Mouse (Mus musculus) embryo, embryonic 10 days (tissue): ENCODE measurements around the gene Kcnip4.

Experiments
- DNase-seq: peaks from one replicate; pipeline ENCODE4 v3.0.0-alpha.2; 2015; ENCODE audit warnings: low spot score

Kcnip4 gene

GRCm38 (mm10) chr5:49524394-49525241, at the start of gene Kcnip4:
TSS of gene Kcnip4 (minus strand) at chr5:49524907.
- peak; percentile 63 for DNase-seq

GRCm38 (mm10) chr5:49571876-49572275, 47.2 kb upstream of the Kcnip4 start:
- no peak for DNase-seq

GRCm38 (mm10) chr5:49563751-49564150, 39.0 kb upstream of the Kcnip4 start:
- DNase-seq = no peak

- no peak for DNase-seq
Observed at GRCm38 (mm10) chr5:49557436-49557835, 32.7 kb upstream of the Kcnip4 start.

GRCm38 (mm10) chr5:49547884-49548283, 23.2 kb upstream of the Kcnip4 start:
- DNase-seq = no peak

- DNase-seq = no peak
Observed at GRCm38 (mm10) chr5:49529362-49529761, 4.7 kb upstream of the Kcnip4 start.

DNA sequence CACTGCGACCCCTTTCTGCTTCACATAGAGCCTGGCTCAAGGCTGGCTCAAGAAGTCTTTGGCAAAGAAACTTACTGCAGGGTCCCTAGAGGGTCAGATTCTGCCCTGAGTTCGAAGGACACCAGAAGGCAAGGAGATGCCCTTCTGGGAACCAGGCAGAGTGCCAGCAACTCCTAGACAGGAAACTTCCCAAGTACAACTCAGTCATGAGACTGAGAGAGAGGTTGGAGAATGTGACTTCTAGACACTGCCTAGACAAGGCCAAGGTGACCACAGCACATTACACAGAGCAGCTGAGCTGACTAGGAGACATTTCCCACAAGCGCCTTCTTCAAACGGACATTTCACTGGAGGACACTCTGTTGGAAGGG, 520 bp upstream of the Kcnip4 start:
- DNase-seq = no peak

DNA sequence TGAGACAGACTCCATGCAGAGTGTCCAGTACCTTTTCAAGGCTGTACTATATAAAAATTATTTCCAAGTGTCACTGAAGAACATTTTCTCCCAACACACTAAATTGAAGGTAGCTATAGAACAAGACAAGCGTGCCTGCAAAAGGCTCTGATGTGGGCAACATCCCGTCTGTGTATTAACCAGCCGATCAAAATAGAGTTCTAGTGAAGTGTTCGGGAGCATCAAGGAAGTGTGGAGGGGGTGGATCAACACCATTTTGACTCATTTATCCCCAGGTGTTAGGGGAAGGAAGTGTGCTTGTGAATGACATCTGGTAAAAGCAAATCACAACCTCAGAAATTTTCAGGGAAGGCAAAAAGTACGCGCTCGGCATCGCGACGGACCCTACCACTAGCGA, 712 bp downstream of the Kcnip4 start:
- DNase-seq = no peak

DNA sequence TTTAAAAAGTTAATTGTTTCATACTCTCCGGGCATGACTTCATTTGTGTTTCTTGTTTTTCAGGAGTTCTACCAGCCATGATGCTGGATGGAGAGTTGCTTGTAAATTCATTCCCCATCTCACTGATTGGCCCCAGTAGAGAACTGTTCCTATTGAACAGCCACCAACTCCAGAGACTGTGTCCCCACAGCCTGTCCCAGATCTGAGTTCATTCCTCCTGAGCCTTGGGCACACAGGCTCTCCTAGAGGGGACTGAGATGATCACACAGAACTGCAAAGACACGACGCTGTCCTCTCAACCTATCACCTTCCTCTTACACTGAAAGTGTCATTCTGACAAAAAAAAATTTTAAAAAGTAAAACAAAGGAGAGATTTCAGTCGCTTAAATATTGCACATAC, 1.7 kb downstream of the Kcnip4 start:
- DNase-seq = no peak

DNA sequence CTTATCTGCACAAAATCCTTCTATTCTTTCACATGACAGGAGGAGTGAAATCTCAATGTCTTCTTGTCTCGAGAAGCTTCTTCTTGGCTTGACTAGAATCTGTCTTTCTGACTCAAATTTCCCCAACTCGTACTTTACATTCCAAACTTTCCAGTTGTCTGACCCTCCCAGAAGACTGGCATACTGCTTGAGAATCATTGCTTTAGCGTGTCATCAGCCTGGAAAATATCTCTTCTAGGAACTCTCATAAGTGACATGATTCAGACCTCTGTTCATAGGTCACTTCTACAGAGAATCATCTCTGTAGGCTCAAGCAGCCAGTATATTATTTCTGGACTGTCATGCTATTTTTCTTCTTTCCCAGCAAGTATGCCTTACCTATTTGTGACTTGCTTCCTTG, 26.0 kb downstream of the Kcnip4 start:
- DNase-seq = no peak

GRCm38 (mm10) chr5:49487270-49487669, 37.4 kb downstream of the Kcnip4 start:
- DNase-seq = no peak

GRCm38 (mm10) chr5:49470738-49471137, 54.0 kb downstream of the Kcnip4 start:
- DNase-seq = no peak

DNA sequence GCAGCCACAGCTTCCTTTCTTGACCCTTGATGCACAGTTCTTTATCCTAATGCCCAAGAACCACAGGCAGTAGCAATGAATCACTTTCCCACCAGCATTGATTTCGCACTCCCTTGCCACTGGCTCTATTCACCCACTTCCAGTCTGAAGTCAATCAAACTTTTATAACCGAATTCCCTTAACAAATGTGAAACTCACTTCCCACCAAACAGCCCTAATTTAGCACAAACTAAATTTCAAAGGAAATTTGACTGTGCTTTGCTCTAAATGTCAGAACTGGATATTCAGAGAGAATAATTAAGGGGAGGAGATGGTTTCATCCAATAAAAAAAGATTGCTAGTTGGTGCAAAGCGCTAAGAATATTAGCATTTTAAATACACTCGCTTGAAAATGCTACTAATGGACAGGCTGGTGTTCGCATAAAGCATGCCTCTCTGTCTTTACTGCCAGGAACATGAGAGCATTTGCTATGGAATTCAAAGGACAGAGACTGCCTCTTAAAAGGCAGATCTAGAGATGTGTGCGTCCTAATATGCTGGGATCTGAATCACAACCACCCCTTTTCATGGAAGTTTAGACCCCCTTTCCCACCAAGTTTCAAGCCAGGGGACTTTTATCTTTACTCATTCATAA, 63.9 kb downstream of the Kcnip4 start:
- DNase-seq = no peak

- no peak for DNase-seq
Observed at GRCm38 (mm10) chr5:49453100-49453499, 71.6 kb downstream of the Kcnip4 start.

GRCm38 (mm10) chr5:49451295-49451694, 73.4 kb downstream of the Kcnip4 start:
- no peak for DNase-seq

GRCm38 (mm10) chr5:49450876-49451275, 73.8 kb downstream of the Kcnip4 start:
- DNase-seq = no peak

DNA sequence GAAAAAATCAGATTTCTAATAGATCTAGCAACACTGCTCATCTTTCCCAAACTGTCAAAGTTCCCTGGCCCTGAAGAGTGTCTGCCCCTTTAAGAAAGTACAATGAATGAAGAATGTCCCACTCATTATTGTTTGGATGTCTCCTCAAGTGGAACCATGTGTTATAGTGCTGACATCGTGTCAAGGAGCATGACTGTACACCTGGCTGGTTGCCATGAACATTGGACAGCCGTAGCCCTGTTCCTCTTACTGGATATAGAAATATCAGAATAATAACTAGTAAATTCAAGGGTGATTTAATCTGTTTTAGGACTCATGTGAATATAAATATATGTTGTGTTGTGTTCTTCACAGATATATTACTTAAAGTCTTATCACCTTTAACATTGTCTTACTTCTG, 87.5 kb downstream of the Kcnip4 start:
- no peak for DNase-seq

- DNase-seq = no peak
Observed at GRCm38 (mm10) chr5:49427689-49428088, 97.0 kb downstream of the Kcnip4 start.

GRCm38 (mm10) chr5:49419707-49420106, 105.0 kb downstream of the Kcnip4 start:
- no peak for DNase-seq

GRCm38 (mm10) chr5:49408351-49408750, 116.4 kb downstream of the Kcnip4 start:
- no peak for DNase-seq

DNA sequence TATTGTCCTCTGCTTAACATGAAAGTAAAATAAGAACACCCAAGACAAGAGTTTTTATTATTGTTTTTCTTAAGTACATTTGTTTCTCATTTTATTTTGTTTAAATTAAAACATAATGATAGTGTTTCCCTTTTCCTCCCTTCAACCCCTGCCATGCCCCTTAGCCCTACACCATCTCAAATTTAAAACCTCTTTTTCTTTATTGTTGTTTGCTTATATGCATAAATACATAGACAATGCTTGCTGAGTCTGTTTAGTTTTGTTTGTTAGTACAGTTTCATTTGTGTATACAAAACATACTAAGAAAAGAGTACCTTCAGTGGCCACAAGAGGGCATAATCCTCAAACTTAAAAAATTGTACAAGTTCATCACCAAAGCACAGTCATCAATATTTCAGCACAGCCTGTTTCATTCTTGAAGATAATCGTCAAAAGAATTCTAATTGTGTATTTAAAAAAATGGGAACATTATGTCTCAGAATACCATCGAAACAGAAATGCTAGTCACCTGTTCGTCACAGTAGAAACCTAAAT, 154.1 kb downstream of the Kcnip4 start:
- DNase-seq = peak; percentile 24

GRCm38 (mm10) chr5:49368636-49369423, 155.9 kb downstream of the Kcnip4 start:
- DNase-seq = peak; percentile 68

DNA sequence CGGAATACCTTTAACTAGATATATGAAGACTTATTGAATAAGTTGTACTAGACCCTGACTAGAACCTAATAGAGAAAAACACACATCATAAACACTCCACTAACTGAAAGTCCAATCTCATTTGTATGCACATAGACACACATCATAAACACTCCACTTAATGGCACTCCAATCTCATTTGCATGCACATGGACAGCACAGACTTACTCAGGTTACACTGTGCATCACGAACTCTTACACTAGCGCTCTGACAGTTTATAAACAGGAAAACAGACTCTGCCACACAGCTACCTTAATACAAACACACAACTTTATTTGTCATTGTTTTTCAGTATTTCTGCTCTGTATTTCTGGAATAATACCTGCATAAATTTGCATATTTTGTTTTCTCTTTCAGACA, 168.3 kb downstream of the Kcnip4 start:
- no peak for DNase-seq
